Mouse (Mus musculus) left cerebral cortex, postnatal 14 days (tissue): Measurements from ENCODE around the gene Snap23. TPM values are rescaled to one million over a fixed set of nuclear protein-coding genes. Genes with fewer than 3 reads are reported as not detected.
A peak's percentile ranks its signal among the peaks of the same experiment; 100 is the strongest.
"Not testable (repeated sequence)": the region's sequence is repeated elsewhere in the genome, so short reads cannot be mapped to it uniquely, and the experiment has no call there.

ENCODE experiments used
- DNase-seq, 2 experiments: peaks; one replicate each; pipeline ENCODE4 v3.0.0; 2021 to 2022; ENCODE audit warnings: low spot score in 2 of 2, mixed read lengths in 1 of 2
- intact Hi-C: fragments of 180-260 bp; cut with DNase I; formaldehyde crosslinking; loops from one replicate; pipeline ENCODE4 v1.15.1; 2025
- long read RNA-seq, 2 experiments: library from polyadenylated mRNA; stranded (forward); transcript quantifications; one replicate each; pipeline ENCODE4 v2.0.0; 2021
- total RNA-seq, 2 experiments: library from RNA; stranded (reverse); gene quantifications; 2 replicates each; pipeline ENCODE4 v1.2.3; 2021

Gene Snap23
- total RNA-seq, result 10 to 100 TPM; 16.8 to 18.5 TPM
- long read RNA-seq, experiment 1, transcript Snap23-202 (8 exons, 2,723 nt), result major isoform, 10 of 15 reads
- long read RNA-seq, experiment 1, partial matches to known transcripts, result 1 of 15 reads
- long read RNA-seq, experiment 1, other reads (novel, unspliced or antisense), result 2 of 15 reads
- long read RNA-seq, experiment 2, partial matches to known transcripts, result 0 of 7 reads
- long read RNA-seq, experiment 2, other reads (novel, unspliced or antisense), result 3 of 7 reads

DNA sequence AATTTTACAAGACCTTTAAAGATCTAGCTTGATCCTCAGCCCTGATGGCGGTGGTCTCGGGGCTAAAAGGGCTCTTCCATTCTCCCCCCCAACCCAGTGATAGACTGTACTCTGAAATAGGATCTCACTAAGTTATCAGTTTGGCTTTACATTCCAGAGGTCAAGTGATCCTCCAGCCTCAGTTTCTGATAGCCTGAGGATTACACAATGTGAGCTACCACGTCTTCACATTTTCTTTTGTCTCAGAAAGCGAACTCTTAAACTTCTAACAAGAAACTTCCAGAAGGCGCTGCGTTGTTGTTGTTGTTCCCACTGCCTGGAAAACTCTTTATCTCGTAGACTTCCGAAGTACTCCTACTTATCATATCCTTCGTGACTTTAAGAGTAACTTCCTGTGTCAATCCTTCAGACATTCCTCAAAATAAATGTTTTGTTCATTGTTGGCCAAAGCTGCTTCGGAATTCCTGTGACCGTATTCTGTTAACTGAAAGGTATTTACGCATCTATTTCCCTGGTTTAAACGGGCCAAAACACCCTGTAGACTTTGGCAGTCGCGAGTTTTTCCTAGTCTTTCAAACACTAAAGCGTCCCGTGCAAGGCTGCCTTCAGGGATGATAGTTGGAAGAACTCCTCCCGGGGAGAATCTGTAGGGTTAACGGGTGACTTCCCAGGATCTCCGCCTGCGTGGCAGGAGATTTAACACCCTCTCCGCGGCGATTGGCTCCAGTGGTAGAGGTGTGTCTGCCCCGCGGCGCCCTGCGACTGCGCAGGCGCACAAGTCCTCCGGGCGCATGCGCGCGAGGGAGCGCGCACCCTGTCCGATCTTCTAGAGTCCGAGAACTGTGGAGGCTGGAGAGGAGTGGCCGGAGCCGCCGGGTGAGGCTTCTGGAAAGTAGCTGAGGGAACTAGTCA lies at the start of gene Snap23:
Snap23 (plus strand) TSS at position 786 of the 912 bp plus-strand sequence.
- intact Hi-C loops, result loop anchor here (5.0 kb wide), 1 partner anchor 40 kb away; the partner anchor contains the start of genes Haus2 and Lrrc57
- DNase-seq, result peak; percentile 94

DNA sequence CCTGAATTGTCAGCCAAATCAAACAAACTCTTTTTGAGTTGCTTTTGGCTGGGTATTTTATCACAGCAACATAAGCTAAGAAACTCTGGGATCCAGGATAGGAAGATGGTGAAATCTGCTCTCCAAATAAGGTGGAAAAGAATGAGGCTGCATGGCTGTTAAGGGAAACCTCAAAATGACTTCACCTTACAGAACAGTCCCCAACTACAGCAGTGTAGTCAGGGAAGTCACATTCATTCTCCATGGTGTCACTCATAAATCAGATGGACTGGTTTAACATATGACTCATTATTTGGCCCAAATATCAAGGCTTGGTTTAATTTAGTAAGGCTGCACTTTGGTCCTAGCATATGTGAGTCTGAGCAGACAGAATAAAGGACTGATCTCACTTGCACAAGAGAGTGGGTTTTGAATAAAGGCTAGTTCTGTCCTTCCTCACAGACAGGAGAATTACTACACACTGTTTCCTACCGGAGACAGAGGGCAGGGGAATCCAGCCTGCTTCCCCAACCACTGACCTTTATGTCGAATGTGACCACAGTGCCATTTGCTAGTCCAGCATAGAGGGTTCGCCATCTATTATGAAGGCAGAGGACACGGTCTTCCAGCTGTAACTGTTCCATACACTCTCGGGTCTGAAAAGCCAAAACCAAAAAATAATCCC lies 48.8 kb upstream of the Snap23 start:
- no peak for DNase-seq
- intact Hi-C loops, result no loop called here

DNA sequence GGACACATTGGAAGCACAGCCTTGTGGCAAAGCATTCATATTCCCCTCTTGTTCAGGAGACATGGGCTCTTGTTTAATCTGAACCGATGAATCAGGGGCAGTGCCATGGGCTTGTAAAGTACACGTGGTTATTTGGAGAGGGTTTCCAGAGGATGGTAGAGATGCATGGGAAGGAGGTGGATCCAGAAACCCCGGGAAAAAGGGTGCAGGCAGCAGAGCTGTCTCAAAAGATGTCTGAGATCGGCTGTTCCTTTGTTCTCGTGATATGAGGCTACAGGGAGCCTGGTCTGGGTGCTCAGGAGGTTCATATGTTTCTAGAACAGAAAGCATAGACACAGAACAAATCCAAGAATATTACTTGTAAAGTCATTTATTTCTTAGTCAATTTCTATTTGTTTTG lies 40.7 kb upstream of the Snap23 start:
- intact Hi-C loops, result no loop called here
- DNase-seq, result no peak

DNA sequence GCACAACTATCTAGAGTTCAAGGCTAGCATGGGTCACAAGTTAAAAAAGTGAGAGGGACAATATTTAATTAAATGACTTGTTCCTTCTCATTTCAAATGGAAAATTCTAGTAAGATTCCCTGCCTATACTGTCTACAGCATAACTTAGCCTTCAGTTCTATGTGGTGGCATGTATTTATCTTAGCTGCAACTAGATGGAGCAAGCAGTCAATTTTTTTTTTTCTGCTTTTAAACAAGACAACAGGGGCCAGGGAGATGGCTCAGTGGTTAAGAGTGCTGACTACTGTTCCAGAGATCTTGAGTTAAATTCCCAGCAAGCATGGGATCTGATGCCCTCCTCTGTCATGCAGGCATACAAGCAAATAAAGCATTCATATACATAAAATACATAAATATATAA lies 37.9 kb upstream of the Snap23 start:
- DNase-seq, result no peak
- intact Hi-C loops, result no loop called here

DNA sequence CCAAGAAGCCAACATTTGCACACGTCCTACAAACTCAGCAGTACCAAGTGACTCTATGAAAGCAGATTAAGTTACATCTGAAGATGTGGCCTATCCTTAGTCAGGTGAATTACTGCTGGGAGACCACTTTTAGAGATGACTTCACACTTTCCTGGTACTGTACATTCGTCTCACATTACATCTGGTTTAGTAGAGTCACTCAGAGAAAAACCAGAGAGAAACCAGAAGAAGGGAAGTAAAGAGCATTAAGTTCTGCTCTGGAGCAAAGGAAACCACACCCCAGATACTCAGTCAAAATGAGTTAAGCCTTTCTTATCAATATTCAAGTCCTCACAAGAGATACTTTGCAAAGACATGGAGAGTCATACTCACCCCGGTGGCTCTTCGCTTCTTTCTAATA lies 36.2 kb upstream of the Snap23 start:
- no peak for DNase-seq
- intact Hi-C loops, result loop anchor here (10.0 kb wide), 1 partner anchor 134 kb away; no protein-coding TSS in a partner anchor

DNA sequence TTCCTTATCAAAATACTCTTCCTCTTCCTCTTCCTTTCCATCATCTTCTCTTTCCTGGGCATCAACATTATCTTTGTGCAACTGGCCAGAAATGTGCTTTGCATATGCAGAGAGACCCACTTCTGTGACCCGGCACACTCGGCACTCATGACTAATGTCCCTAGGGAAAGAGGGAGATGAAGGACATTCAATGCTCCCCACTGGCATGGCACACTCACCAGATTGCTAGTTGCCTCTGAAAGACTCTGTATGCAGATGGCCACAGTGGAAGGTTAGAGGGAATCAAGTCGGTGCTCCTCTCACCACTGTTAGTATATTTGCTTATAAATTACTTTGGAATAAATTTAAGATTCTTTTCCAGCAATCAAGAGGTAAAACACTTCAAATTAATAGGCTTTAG lies 28.1 kb upstream of the Snap23 start:
- DNase-seq, result no peak
- intact Hi-C loops, result loop anchor here (10.0 kb wide), 1 partner anchor 125 kb away; no protein-coding TSS in a partner anchor

DNA sequence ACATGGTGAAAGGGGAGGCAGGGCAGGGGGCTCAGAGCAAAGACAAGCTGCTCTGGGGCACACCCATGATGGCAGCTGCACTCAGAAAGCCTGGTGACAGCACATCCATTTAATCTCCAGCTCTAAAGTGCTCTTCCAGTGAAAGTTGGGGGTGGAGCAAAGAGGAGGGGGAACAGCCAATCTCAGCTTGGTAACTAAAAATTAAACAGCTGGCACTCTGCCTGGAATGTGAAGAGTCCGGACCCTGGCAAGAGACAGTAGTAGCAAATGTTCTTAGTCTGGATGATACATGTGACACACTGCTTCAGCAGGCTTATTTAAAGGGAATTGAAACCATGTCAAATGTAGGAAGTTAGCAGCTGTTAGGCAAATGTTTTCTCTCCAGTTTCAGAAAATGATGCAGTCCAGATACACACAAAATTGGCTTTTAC lies 27.7 kb upstream of the Snap23 start:
- intact Hi-C loops, result loop anchor here (10.0 kb wide), 1 partner anchor 125 kb away; no protein-coding TSS in a partner anchor
- DNase-seq, result peak; percentile 84 to 96

DNA sequence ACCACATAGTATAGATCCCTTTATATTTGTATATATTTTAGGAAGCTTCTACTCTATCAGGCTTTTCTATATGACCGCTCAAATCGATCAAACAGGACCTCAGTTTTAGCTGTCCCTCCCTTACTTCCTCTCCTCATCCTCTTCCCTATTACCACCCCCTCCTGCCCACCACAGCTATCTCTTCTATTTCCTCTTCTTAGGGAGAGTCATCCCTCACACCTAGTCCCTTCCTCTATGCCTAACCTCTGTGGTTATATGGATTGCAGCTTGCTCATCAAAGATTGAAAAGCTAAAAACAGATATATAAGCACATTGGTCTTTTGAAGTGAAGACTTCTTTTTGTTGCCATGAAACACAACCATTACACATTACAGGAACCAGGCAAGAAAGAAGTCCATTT lies 22.7 kb upstream of the Snap23 start:
- intact Hi-C loops, result no loop called here
- no peak for DNase-seq

DNA sequence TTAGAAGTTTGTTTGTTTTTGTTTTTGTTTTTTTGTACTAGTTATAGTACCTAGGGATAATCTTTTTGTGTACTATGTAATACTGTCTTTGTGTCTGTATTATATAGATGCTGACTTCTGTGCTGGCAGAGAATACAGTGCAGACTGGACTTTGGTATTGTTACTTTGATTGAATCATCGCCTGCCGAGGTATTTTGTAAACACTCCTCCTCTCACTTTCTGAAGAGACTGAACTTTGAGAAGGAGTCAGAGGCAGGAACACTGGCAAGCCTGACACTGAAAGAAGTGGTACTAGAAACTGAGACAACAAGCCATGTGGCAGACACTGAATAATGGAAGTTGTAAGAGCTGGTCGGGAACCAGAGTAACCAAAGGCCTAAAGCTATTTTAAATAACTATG lies 10.6 kb upstream of the Snap23 start:
- intact Hi-C loops, result no loop called here
- DNase-seq, result no peak

DNA sequence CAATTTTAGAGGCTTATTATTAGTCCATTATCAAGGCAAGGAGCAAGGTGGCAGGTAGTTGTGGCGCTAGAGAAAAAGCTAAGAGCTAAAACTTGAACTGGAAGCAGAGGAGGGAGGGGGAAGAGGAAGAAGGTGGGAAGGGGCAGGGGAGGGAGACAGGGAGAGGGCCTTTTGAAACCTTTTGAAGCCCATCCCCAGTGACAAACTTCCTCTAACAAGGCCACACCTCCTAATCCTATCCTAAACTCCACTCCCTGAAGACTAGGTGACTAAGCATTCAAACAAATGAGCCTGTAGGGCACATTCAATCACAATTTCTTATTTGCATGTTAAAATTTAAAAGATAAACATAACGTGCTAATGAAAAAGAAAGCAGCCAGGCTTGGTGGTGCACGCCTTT lies 8.7 kb upstream of the Snap23 start:
- no peak for DNase-seq
- intact Hi-C loops, result no loop called here

DNA sequence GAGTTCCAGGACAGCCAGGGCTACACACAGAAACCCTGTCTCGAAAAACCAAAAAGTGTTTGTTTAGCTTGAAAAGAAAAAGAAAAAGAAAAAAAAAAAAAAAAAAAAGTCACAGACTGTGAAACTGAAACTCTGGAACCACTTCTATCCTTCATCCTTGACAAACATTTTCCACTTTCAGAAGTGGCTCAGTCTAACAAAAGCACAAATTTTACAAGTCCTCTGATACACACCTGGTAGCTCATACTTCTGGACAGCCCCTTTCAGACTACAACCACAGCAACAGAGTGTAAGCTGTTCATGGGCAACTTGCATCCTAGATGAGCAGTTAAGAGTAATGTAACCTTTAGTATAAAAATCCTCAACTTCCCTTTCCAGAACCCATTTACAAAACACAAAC lies 5.9 kb upstream of the Snap23 start:
- intact Hi-C loops, result no loop called here
- no peak for DNase-seq

DNA sequence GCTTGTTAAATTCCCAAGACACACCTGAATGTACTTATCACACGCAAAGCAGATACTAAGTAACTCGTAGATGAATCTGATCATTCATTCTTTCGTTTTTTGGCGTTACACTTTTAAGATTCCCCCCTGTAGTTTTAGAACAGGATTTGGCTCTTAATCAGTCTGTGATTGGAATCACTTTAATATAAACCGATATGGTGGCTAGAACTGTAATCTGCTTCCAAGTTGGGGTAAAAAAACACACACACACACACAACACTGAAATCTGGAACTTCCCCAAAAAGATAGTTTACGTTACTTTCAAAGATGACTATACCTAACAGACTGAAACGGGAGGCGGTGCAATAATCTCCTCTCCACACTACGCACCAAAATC lies 4.6 kb upstream of the Snap23 start:
- intact Hi-C loops, result no loop called here
- no peak for DNase-seq

DNA sequence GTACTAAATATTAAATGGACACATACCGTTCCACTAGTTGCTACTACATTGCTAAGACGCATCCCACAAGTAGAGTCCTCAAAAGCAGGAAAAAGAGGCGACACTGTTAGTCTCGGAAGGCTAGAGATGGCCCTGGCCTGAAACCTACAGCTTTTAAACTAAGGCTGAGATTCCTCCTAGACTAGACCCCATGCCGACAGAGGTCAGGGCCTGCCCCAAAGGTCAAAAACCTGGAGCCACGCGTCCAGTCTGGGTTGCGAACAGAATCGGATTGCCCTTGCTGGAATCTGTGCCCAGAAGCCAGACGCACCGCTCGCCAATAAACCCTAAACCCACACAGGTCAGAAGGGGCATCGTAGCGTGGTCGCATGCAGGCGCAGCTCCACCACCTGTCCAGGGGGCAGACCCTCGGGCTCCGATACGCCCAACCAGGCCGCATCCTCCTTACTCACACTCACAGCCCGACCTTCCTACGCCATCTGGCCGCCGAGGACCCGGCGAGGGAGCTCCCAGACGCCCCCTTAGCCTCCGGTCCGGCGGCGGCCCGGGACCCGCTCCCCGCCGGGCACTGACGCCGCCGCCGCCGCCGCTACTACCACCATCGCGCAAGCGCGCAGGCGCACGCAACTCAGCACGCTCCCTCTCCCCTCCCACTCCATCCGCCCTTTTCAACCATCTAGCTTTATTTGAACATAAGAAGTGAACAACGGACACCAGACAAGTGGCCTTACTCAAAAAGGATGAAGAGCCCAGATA lies 4.1 kb upstream of the Snap23 start, which contains the start of gene Zfp106:
Zfp106 (minus strand) TSS at position 609 of the 756 bp plus-strand sequence.
- intact Hi-C loops, result no loop called here
- peak; percentile 86 to 88 for DNase-seq

DNA sequence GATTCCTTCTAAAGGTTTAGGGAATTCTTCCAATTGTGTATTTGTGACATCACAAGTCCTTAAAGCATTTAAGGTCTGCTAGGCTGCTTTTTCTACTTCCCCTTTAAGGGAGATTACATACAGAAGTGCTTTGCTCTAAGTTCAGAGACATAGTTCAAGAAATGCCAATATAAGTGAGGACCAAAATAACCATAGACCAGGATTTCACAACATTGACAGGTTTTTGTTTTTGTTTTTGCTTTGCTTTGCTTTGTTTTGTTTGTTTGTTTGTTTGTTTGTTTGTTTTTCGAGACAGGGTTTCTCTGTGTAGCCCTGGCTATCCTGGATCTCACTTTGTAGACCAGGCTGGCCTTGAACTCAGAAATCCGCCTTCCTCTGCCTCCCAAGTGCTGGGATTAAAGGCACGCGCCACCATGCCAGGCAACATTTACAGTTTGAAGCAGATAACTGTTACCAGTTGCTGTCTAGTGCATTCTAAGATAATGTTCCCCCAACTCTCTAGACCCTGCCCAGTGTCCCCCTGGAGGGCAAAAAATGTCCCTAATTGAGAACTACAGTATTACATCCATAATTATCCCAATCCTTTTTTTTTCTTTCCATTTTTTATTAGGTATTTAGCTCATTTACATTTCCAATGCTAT lies 2.8 kb upstream of the Snap23 start:
- intact Hi-C loops, result loop anchor here (5.0 kb wide), 1 partner anchor 43 kb away; the partner anchor contains the start of genes Haus2 and Lrrc57

DNA sequence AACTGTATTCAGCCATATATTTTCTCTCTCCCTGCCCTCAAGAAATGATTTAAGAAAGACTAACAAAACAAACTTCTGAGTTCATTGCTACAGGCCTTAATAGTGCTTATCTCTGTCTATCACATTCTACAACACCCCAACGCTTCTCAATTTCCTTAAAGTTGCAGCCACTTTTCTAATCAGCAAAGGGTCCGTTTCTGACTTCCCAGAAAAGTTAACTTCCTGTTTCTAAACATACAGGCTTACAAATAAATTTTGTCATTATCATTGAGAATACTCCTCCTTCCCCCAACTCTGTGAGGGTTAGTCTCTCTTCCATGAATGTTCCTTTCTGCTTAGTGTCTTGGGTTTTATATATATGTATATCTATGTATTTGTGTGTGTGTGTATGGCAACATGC lies 2.1 kb upstream of the Snap23 start:
- intact Hi-C loops, result loop anchor here (5.0 kb wide), 1 partner anchor 42 kb away; the partner anchor contains the start of genes Haus2 and Lrrc57
- DNase-seq, result no peak

More for the DNA sequence above, 2.8 kb upstream of the Snap23 start:
- not testable (repeated sequence) for DNase-seq

DNA sequence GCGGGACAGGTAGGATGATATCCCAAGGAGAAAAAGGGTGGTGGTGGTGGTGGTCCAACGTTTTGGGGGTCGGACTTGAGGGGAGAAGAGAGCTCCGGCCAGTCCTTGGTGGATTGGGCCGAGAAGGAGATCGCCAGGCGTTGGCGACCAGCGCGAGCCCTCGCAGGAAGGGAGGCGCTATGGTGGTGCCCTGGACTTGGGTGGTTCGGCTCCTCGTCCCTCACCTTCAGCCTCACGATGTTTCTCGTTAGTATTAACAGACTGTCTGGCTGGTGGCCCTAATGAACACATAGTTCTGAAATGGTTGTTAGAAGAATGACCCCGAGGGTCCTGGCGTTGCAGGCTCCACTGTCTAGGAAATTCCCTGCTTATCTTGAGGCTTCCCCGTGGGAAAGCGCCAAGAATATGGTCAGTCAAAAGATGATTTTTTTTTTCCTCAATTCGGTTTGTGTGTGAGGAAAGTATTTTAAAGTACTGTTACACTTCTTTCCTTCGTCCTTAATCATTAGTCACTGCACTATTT lies 388 bp downstream of the Snap23 start:
- no peak for DNase-seq
- intact Hi-C loops, result loop anchor here (5.0 kb wide), 1 partner anchor 39 kb away; the partner anchor contains the start of genes Haus2 and Lrrc57

DNA sequence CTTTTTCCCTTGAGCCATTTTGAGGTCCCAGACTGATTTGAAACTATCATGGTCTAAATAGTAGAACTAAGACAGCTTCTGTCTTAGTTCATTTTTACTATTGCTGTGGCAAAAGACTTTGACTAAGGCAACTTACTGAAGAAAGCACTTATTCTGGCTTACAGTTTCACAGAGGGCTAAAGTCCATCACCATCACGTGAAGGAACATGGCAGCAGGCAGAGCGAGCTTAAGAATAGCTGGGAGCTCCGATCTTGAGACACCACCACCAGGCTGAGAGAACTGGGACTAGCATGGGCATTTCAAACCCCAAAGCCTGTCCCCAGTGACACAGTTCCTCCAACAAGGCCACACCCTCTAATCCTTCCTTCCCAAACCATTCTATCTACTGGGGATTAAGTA lies 3.6 kb downstream of the Snap23 start:
- intact Hi-C loops, result no loop called here
- no peak for DNase-seq

DNA sequence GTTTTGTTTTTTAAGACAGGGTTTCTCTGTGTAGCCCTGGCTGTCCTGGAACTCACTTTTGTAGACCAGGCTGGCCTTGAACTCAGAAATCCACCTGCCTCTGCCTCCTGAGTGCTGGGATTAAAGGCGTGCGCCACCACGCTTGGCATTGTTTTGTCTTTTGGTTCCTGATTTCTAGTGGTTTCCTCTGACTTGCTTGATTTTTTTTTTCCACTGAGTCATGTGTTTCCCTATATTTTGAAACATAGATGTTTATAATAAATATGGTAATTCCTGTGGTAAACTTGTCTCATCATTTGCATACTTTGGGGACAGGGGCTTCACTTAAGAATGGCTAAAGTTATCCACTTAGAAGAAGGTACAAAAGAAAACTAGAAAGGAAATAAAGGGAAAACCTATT lies 4.7 kb downstream of the Snap23 start:
- intact Hi-C loops, DNase-seq: not testable (repeated sequence)
